Mouse (Mus musculus): Measurements from ENCODE around the gene Kat2b. TPM values are rescaled to one million over a fixed set of nuclear protein-coding genes. Genes with fewer than 3 reads are reported as not detected.
A peak's percentile ranks its signal among the peaks of the same experiment; 100 is the strongest.

Kat2b gene
- polyA plus RNA-seq, 1 experiment from 2014 or later, result 4.2 TPM

DNA sequence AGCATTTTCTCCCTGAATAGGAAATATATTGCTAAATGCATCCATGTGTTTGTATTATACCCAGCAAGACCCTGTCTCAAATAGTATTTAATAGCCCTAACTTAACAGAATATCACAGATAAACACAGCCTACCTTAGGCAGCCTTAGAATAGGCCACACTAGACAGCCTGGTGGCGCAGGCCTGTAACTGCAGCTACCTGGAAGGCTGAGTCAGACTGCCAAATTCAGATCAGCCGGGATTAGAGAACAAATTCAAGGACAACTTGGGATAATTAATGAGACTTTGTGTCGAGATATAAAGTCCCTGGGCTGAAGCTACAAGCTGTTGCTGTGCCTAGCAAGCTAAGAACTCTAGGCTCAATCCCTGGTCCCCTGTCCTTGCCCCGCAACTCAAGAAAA lies 12.6 kb upstream of the Kat2b start:
- Histone ChIP-seq H3K27me3 (no peaks in the 10 kb centered on the region), H3K27ac (replicated peaks) (peak overlapping the region; percentile 73), H3K36me3 (replicated peaks) (no peaks in the 10 kb centered on the region), H3K4me2 (peak overlapping the region; percentile 19), H3K9me3 (replicated peaks) (no peaks in the 10 kb centered on the region), H3K4me3 (replicated peaks) (no peak overlapping the region), H3K9ac (no peak overlapping the region), H3K4me1 (replicated peaks) (peaks cover 33% of the 10 kb centered on the region)
- WGBS (ENCODE audit: insufficient replicate concordance), result 54% methylated on average over 4 of the region's 4 CpGs
- no peak for ATAC-seq (ENCODE audit: insufficient read depth)

DNA sequence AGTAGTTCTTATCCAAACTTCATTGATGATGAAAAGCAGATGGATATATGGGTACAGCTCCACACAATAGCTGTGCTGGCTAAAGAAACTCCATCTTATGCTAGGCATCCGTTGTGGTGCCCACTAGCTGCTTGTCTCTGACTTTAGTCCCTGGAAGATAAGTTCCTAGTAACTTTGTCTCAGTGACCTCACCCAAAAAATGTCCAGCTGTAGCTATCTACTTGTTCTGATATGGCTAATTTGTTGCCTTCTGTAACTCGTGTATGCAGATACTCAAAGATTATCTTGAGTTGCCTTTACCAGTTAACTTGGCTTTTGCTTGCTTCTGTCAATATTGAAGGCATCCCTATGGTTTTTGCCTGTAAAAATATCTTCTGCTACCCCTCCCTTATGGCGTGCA lies 11.8 kb upstream of the Kat2b start:
- Histone ChIP-seq H3K36me3 (replicated peaks) (no peaks in the 10 kb centered on the region), H3K4me2 (peak overlapping the region; percentile 19), H3K27me3 (no peaks in the 10 kb centered on the region), H3K4me3 (replicated peaks) (no peak overlapping the region), H3K27ac (replicated peaks) (peak overlapping the region; percentile 73), H3K9ac (no peak overlapping the region), H3K4me1 (replicated peaks) (peaks cover 37% of the 10 kb centered on the region), H3K9me3 (replicated peaks) (no peaks in the 10 kb centered on the region)
- 17% methylated on average over 3 of the region's 3 CpGs for WGBS (ENCODE audit: insufficient replicate concordance)
- ATAC-seq (ENCODE audit: insufficient read depth), result peak; percentile 86

DNA sequence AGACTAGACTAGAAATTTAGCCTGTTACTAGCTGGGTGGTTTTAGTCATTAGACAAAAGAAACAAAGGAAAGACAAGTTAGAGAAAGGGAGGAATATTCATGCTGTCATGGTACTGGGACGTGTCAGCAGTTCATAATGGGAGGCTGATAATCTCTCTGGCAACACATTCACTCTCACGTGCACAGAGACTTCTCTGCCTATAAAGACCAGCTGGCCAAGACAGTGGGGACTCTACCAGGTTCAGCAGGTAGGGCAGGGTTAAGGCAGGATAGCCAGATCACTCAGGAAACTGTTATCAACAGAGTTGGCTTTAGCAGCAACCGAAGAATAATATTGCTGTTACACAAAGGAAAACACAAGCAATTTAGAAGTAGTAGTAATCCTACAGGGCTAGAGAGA lies 9.2 kb upstream of the Kat2b start:
- Histone ChIP-seq H3K4me1 (replicated peaks) (peaks cover 37% of the 10 kb centered on the region), H3K27me3 (no peaks in the 10 kb centered on the region), H3K27ac (replicated peaks) (no peak overlapping the region), H3K9ac (no peak overlapping the region), H3K4me3 (replicated peaks) (no peak overlapping the region), H3K4me2 (no peak overlapping the region), H3K9me3 (replicated peaks) (no peaks in the 10 kb centered on the region), H3K36me3 (replicated peaks) (no peaks in the 10 kb centered on the region)
- WGBS (ENCODE audit: insufficient replicate concordance), result 32% methylated on average over 3 of the region's 3 CpGs
- no peak for ATAC-seq (ENCODE audit: insufficient read depth)

DNA sequence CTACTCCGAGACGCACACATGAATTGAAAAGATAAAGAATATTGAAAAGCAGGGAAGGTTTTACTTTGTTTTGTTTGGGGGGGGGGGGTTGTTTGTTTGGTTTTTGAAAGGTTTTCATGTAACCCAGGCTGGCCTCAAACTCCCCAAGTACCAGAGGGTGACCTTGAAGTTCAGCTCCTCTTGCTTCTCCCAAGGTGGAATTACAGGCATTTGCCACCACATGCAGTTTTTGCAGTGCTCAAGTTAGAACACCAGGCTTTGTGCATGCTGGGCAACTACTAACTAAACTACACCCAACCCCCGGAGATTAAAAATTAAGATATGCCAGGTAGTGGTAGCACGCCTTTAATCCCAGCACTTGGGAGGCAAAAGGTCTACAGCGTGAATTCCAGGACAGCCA lies 7.0 kb upstream of the Kat2b start:
- Histone ChIP-seq H3K9me3 (replicated peaks) (no peaks in the 10 kb centered on the region), H3K36me3 (replicated peaks) (no peaks in the 10 kb centered on the region), H3K4me2 (no peak overlapping the region), H3K27me3 (no peaks in the 10 kb centered on the region), H3K9ac (no peak overlapping the region), H3K4me3 (replicated peaks) (no peak overlapping the region), H3K27ac (replicated peaks) (no peak overlapping the region), H3K4me1 (replicated peaks) (peaks cover 29% of the 10 kb centered on the region)
- 71% methylated on average over 5 of the region's 5 CpGs for WGBS (ENCODE audit: insufficient replicate concordance)
- ATAC-seq (ENCODE audit: insufficient read depth), result no peak

DNA sequence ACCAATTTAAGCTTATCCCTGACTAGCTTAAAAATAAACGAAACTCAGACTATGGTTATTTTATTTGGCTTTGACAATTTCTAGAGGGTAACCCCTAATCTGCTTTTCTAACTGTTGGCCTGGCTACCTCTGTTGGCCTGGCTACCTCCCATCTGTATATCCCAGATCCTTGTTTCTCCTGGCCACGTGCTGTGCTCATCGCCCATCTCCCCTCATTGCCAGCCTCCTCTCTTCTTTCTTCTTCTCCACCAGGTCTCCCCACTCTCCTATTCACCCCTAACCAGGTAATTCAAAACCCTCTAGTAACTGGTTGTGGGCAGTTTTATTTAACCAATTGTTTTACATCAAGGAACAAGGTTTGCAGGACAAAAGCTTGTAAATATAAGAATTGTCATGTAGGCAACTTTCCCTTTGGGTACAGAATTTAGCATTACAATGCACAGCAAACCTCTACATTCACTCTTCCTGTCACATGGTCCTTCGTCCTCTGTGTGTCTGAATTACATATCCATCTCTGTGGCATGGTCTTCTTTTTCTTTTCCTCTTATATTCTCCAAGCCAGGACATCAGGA lies 5.1 kb upstream of the Kat2b start:
- 69% methylated on average over 4 of the region's 4 CpGs for WGBS (ENCODE audit: insufficient replicate concordance)
- no peaks in the 10 kb centered on the region for H3K36me3 ChIP-seq (replicated peaks)
- ATAC-seq (ENCODE audit: insufficient read depth), result no peak
- H3K4me1 ChIP-seq (replicated peaks), result peaks cover 17% of the 10 kb centered on the region
- H3K9me3 ChIP-seq (replicated peaks), result no peaks in the 10 kb centered on the region
- no peak overlapping the region for H3K9ac ChIP-seq
- H3K27ac ChIP-seq (replicated peaks), result no peak overlapping the region
- no peaks in the 10 kb centered on the region for H3K27me3 ChIP-seq
- no peak overlapping the region for H3K4me3 ChIP-seq (replicated peaks)
- H3K4me2 ChIP-seq, result no peak overlapping the region

DNA sequence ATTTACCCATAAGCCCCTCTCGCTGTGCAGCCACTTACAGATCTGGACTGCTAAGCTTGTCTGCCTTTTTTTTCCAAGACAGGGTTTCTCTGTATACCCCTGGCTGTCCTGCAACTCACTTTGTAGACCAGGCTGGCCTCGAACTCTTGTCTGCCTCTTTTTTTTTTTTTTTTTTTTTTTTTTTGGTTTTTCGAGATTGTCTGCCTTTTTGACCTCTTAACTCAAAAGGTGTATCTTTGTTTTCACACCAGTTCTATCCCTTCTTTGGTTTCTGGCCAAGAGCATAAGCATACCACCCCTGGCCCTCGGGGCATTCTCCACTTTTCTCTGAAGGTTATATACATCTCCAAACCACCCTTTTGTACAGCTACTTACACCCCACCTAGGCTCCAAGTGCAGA lies 1.8 kb upstream of the Kat2b start:
- ATAC-seq (ENCODE audit: insufficient read depth), result no peak
- Histone ChIP-seq H3K27ac (replicated peaks) (no peak overlapping the region), H3K9ac (no peak overlapping the region), H3K4me1 (replicated peaks) (peaks cover 23% of the 10 kb centered on the region), H3K4me3 (replicated peaks) (no peak overlapping the region), H3K36me3 (replicated peaks) (no peaks in the 10 kb centered on the region), H3K27me3 (no peaks in the 10 kb centered on the region), H3K4me2 (no peak overlapping the region), H3K9me3 (replicated peaks) (no peaks in the 10 kb centered on the region)
- 61% methylated on average over 4 of the region's 4 CpGs for WGBS (ENCODE audit: insufficient replicate concordance)

DNA sequence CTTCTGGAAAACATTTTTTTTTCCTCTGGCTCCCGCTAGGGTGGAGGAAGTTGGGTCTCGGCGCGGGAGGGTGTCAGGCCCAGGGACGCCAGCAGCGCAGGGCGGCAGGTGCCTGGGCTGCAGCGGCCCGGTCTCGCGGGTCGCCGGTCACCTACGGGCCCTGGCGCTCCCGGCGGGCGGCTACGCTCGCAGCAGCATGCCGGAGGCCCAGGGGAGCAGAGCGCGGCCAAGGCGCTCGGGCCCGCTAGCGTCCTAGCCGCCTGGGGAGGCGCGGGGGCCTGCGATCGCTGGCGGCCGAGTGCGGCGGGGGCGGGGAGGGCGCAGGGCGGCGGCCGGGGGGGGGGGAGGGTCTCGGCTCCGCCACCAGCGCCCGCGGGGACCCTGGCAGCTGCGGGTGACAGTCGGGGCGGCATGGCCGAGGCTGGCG lies 271 bp downstream of the Kat2b start:
- H3K36me3 ChIP-seq (replicated peaks), result no peaks in the 10 kb centered on the region
- 0% methylated on average over 38 of the region's 51 CpGs for WGBS (ENCODE audit: insufficient replicate concordance)
- peak overlapping the region; percentile 92 for H3K4me3 ChIP-seq (replicated peaks)
- H3K27me3 ChIP-seq, result no peaks in the 10 kb centered on the region
- ATAC-seq (ENCODE audit: insufficient read depth), result peak; percentile 68
- H3K9ac ChIP-seq, result peak overlapping the region; percentile 92
- H3K4me1 ChIP-seq (replicated peaks), result peaks cover 43% of the 10 kb centered on the region
- no peaks in the 10 kb centered on the region for H3K9me3 ChIP-seq (replicated peaks)
- peak overlapping the region; percentile 97 for H3K4me2 ChIP-seq
- peak overlapping the region; percentile 95 for H3K27ac ChIP-seq (replicated peaks)

DNA sequence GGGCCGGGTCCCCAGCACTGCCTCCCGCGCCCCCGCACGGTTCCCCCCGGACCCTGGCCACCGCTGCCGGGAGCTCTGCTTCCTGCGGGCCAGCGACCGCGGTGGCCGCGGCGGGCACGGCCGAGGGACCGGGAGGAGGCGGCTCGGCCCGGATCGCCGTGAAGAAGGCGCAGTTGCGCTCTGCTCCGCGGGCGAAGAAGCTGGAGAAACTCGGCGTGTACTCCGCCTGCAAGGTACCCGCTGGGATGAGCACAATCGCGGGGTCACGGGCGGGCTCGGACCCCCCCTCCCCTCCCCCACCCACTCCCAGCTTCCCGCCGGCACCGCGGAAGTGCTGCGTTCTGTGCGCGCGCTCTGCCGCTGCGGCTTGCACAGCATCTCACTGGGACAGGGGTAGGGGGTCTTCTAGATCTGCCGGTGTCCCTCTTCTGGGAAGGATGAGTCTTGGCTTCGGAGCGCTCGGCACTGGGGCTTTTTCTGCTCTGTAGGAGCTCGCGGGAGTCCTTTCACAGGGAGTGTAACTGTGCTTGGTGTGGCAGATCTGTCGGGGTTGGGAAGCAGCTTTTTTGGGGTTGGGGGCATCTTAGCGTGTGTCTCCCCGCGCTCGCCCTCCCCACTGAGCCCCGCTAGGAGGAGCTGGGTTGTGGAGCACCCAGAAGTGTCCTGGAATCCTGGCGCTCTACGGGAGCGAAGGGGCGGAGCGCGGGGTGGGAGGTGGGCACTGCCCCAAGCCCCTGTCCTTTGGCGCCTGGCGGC lies 863 bp downstream of the Kat2b start:
- Histone ChIP-seq H3K9me3 (replicated peaks) (no peaks in the 10 kb centered on the region), H3K9ac (peak overlapping the region; percentile 92), H3K36me3 (replicated peaks) (no peaks in the 10 kb centered on the region), H3K27ac (replicated peaks) (peak overlapping the region; percentile 95), H3K27me3 (no peaks in the 10 kb centered on the region), H3K4me1 (replicated peaks) (peaks cover 49% of the 10 kb centered on the region), H3K4me3 (replicated peaks) (peak overlapping the region; percentile 92), H3K4me2 (peak overlapping the region; percentile 97)
- under 1% methylated on average over 66 of the region's 67 CpGs for WGBS (ENCODE audit: insufficient replicate concordance)
- ATAC-seq (ENCODE audit: insufficient read depth), result peak; percentile 59

DNA sequence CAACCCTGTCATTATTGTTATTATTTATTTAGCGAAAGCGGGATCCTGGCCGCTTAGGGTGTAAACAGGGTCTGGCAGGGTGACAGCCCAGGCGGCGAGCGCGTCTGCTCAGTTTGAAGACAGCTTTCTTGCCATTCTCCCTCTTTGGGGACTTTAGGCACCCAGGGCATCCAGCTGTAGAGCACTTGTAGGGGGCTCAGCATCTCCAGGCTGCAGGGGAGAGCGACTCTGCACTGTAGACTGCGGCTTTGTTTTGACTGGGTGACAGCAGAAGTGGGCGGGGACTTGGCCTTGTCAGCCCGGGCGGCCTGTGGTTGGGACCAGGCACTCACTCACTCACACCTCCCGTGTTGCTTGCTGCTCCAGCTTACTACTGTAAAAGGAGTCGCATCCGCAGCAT lies 1.5 kb downstream of the Kat2b start:
- peak; percentile 83 for ATAC-seq (ENCODE audit: insufficient read depth)
- Histone ChIP-seq H3K4me2 (peak overlapping the region; percentile 97), H3K27ac (replicated peaks) (peak overlapping the region; percentile 95), H3K27me3 (no peaks in the 10 kb centered on the region), H3K36me3 (replicated peaks) (no peaks in the 10 kb centered on the region), H3K9ac (peak overlapping the region; percentile 92), H3K9me3 (replicated peaks) (no peaks in the 10 kb centered on the region), H3K4me3 (replicated peaks) (peak overlapping the region; percentile 92), H3K4me1 (replicated peaks) (peaks cover 54% of the 10 kb centered on the region)
- under 1% methylated on average over 15 of the region's 15 CpGs for WGBS (ENCODE audit: insufficient replicate concordance)

DNA sequence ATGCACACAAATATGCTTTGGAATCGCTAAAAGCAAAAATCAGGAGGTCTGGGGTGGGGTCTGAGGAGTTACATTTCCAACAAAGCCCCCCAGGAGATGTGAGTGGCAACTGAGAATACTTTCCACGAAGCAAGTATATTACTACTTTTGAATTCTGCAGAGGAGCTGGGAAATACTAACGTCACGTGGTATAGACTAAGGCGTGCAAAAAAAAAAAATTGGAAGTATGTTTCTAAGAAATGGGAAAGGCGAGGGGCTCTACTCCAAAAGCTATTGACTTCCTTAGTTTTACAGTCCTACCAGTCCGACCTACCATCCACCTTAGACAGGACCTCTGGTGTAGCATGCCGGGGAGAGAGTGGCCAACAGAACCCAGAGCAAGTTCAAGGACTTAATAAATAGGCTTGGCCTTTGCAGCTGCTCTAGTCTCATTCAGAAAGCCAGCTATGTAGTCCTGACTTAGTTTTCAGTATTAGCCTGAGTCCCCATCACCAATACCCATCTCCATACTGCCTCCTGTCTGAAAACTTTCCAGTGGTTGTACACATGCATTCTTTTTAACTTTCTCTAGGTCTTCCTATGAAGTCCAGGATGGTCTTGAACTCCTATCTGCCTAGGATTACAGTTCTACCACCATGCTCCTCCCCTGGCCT lies 2.2 kb downstream of the Kat2b start:
- no peaks in the 10 kb centered on the region for H3K36me3 ChIP-seq (replicated peaks)
- no peaks in the 10 kb centered on the region for H3K27me3 ChIP-seq
- WGBS (ENCODE audit: insufficient replicate concordance), result 25% methylated on average over 8 of the region's 8 CpGs
- ATAC-seq (ENCODE audit: insufficient read depth), result no peak
- H3K4me3 ChIP-seq (replicated peaks), result peak overlapping the region; percentile 92
- peak overlapping the region; percentile 97 for H3K4me2 ChIP-seq
- peak overlapping the region; percentile 92 for H3K9ac ChIP-seq
- H3K4me1 ChIP-seq (replicated peaks), result peaks cover 58% of the 10 kb centered on the region
- H3K9me3 ChIP-seq (replicated peaks), result no peaks in the 10 kb centered on the region
- H3K27ac ChIP-seq (replicated peaks), result peak overlapping the region; percentile 95

DNA sequence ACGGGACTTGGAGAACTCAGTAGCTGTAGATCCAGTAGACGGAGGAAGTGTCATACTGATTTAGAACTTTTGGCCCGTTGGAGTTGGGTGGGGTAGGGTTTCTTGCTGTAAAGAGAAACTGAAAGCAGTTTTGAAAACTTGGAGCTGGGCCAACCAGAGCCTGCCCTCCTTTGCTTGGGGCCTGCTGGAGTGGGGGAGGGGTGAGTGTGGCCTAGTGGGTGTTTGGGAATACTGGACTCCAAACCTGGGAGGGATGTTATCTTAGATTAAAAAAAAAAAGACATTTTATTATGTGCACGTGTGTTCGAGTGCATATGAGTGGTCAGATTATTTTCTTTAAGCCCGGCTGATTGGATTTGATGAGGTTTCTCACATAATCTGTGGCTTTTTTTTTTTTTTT lies 3.2 kb downstream of the Kat2b start:
- H3K36me3 ChIP-seq (replicated peaks), result no peaks in the 10 kb centered on the region
- WGBS (ENCODE audit: insufficient replicate concordance), result 6% methylated on average over 6 of the region's 6 CpGs
- peak overlapping the region; percentile 97 for H3K4me2 ChIP-seq
- ATAC-seq (ENCODE audit: insufficient read depth), result no peak
- H3K27ac ChIP-seq (replicated peaks), result peak overlapping the region; percentile 95
- H3K9ac ChIP-seq, result peak overlapping the region; percentile 47
- H3K4me3 ChIP-seq (replicated peaks), result peak overlapping the region; percentile 92
- no peaks in the 10 kb centered on the region for H3K27me3 ChIP-seq
- no peaks in the 10 kb centered on the region for H3K9me3 ChIP-seq (replicated peaks)
- peaks cover 64% of the 10 kb centered on the region for H3K4me1 ChIP-seq (replicated peaks)
